Mouse (Mus musculus) E14TG2a.4 (cell line): ENCODE measurements around the gene Csf2rb2.
A peak's percentile ranks its signal among the peaks of the same experiment; 100 is the strongest.

Experiments
- CTCF ChIP-seq: conservative IDR thresholded peaks from 2 replicates; pipeline ENCODE4 v1.5.1; 2014; ENCODE audit warnings: low read length
- NANOG ChIP-seq: IDR thresholded peaks from 2 replicates; pipeline ENCODE4 v1.6.1; 2014; ENCODE audit warnings: borderline replicate concordance, low read length, mixed read lengths
- POU5F1 ChIP-seq: IDR thresholded peaks from 2 replicates; pipeline ENCODE4 v1.6.1; 2014; ENCODE audit warnings: low read length, borderline replicate concordance

DNA sequence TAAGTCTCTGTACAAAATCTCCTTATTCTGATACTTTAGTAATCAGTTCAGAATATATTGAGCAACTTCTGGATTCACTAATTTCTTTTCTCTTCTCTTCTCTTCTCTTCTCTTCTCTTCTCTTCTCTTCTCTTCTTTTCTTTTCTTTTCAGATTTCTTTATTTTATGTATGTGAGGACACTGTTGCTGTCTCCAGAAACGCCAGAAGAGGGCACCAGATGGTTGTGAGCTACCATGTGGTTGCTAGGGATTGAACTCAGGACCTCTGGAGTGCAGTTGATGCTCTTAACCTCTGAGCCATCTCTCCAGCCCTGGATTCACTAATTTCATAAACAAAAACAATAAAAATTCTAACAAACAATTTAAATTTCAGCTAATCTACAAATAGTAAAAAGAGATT lies 49.4 kb upstream of the Csf2rb2 start:
- TF ChIP-seq CTCF: peak; percentile 18; the same call in 1 of the 2 replicates
- TF ChIP-seq NANOG: no peak
- TF ChIP-seq POU5F1: no peak
